In the genomic region with DNA sequence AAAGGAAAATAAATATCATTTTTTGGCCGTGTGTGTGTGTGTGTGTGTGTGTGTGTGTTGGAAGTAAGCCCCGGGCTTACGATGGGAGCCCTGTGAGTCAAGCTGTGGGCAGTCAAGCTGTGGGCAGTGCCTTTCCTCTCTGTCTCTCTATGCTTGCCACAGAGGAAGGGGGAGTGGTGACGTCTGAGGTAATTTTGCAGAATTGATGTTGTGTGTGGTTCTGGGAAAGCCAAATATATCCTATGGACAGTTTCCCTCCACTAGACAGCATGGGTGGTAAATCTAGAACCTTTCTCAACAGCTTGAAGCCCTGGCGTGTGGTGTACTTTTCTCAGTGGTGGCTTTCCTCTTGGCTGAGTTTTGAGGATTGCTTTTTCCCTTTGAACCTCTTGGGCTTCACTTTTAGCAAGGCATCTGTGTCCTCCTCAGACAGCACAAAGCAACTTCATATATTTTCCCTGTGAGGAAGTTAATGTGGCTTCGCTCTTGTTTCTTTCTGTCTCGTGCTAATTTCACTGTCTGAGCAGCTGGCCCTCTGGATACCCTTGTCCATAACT, we compare ENCODE assay signal across 16 mouse cellular contexts.
DNase-seq lines count a peak whose midpoint lies in the region; ATAC-seq and TF ChIP-seq lines count a peak whose summit lies in the region.
"Had no signal": no experiment of that assay in that cellular context is flagged by ENCODE, and none has a peak within 500 bp of the region (broad histone marks: within the 10 kb centered on the region; RNA-seq: fewer than 3 reads in every experiment).

No protein-coding gene starts in this region.

- no peak for TF ChIP-seq CTCF in gastrocnemius, adult 2 months (IDR thresholded peaks at IDR 0.05)

- intact Hi-C loops in gastrocnemius, adult 2 months (cut with DNase I): no loop called here

- no peak for DNase-seq in gastrocnemius, adult 2 months
- DNase-seq in gastrocnemius, adult 8-10 months (ENCODE audit: low spot score in 2 of 2): no peak
- DNase-seq in right cerebral cortex, adult 18-20 months: peak; percentile 57
- DNase-seq in right cerebral cortex, postnatal 14 days: no peak
- peak; percentile 37 to 45 for DNase-seq in lung, postnatal 4 days
- DNase-seq in testis, postnatal 10 days (ENCODE audit: low spot score): no peak
- no peak for DNase-seq in adrenal gland, adult 2 months
- DNase-seq: adrenal gland, postnatal 36 days; cerebellum, adult 8-10 months; heart, postnatal 4 days had no signal

- no peak for ATAC-seq in megakaryocyte-erythroid progenitor cell, adult 5-6 weeks (replicated peaks; ENCODE audit: low FRiP score, low TSS enrichment, poor library complexity, severe bottlenecking)
- ATAC-seq: forebrain, embryonic 16.5 days; intestine, postnatal 0 days had no signal

- 0 out of 2 replicates have a peak overlapping the region, but pooled peaks have one; percentile 10 for H3K27ac ChIP-seq in gastrocnemius, adult 2 months
- H3K27ac ChIP-seq: embryonic facial prominence, embryonic 13.5 days; heart, adult 2 months; limb, embryonic 10.5 days had no signal

- no peak overlapping the region for H3K4me3 ChIP-seq in gastrocnemius, adult 2 months
- H3K4me3 ChIP-seq: embryonic facial prominence, embryonic 13.5 days; heart, adult 2 months; limb, embryonic 10.5 days had no signal

Comparison
In these comparisons a context has a peak if more than half of its experiments do, and no peak if none do; other contexts are left out.
1. DNase-seq: peak in right cerebral cortex, adult 18-20 months (single experiment) and lung, postnatal 4 days (2 of 2); none in gastrocnemius, adult 2 months (single experiment), gastrocnemius, adult 8-10 months (0 of 2), right cerebral cortex, postnatal 14 days (single experiment), testis, postnatal 10 days (single experiment) and adrenal gland, adult 2 months (single experiment).